Mouse (Mus musculus): Measurements from ENCODE around the gene Git1.
"Not testable (repeated sequence)": the region's sequence is repeated elsewhere in the genome, so short reads cannot be mapped to it uniquely, and the experiment has no call there.

Gene Git1

DNA sequence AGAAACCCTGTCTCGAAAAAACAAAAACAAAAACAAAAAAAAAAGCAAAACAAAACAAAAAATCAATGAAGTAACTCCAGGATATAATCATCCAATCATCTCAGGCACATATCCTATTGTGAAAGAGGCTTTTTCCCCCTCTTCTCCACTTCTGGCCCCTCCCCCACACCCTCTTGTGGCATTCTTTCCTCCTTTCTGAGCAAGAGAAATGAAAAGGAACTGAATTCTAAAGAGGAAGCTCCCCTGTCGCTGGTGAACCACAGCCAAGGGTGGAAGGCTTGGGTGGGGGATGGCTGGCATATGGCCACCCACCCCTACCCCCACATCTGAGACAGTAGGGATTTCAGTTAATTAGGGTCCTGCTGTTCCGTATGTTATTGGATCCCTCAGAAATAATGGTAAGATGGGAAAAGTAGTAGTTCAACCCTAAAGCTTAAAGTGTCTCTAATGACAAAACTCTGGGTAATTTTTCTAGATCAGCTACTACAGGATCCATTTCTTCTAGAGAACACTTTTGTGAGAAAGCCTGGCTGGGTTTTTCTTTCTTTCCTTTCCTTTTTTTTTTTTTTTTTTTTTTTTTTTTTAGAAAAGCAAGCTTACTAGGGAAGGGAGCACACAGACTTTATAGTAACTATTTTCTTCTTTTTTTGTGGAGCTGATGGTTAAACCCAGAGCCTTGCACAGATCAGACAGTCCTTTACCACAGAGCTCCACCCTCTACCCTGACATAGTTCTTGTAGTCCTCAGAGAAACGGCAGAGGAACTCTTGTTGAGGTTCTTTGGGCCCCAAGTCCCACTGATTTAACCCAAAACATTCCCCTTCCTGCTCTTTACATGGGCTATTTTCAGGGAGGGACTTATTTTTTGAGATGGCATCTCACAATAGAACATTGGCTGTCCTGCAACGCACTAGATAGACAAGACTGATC lies 27.5 kb downstream of the Git1 start:
- DNase-seq = peak; percentile 59

DNA sequence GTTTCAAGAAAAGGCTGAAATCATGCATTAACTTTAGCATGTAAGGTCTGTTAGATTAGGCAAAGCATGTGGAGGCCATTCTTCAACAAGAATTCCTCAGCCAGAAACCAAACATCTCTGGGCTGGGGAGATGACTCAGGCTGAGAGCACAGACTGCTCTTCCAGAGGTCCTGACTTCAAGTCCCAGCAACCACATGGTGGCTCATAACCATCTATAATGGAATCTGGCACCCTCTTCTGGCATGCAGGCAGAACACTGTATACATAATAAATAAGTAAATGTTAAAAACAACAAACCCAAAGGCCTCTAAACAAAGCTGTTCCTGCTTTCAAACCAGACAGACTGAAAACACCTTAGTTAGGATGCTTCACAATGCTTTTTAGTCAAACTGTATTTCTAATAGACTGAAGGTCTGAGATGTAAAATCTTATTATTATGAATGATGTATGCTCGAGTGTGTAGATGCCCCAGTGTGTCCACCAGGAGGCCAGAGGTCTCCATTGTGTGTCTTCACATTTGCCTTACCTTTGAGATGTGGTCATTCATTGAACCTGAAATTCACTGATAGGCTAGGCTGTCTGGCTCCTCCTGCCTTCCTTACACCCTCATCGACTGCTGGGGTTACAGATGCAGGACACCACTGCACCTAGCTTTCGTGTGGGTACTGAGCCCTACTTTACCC lies 32.6 kb downstream of the Git1 start:
- no peak for DNase-seq

DNA sequence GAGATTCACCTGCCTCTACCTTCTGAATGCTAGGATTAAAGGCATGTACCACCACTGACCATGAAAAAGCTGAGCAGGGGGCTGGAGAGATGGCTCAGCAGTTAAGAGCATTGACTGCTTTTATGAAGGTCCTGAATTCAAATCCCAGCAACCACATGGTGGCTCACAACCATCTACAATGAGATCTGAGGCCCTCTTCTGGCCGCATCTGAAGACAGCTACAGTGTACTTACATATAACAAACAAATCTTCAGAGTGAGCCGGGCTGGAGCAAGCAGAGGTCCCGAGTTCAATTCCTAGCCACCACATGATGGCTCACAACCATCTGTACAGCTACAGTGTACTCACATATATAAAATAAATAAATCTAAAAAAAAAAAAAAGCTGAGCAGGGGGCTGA lies 35.1 kb downstream of the Git1 start:
- DNase-seq = not testable (repeated sequence)

DNA sequence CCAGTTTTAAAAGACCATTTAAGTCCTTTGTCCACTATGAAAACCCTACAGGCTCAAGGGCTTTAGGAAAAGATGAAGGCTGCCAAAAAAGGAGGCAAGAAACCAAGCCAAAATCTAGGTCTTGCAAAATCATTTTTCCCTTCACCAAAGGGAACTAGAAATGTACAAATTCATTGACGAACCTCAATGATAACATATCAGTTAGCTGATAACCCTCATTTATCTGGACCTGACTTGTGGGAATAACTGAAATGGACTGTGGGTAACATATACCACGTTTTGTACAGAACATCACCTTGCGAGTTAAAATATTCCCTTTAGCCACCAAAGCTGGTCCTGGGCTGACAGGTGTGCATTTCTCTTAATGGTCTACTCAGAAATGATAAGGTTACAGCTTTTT lies 36.3 kb downstream of the Git1 start:
- DNase-seq = no peak

DNA sequence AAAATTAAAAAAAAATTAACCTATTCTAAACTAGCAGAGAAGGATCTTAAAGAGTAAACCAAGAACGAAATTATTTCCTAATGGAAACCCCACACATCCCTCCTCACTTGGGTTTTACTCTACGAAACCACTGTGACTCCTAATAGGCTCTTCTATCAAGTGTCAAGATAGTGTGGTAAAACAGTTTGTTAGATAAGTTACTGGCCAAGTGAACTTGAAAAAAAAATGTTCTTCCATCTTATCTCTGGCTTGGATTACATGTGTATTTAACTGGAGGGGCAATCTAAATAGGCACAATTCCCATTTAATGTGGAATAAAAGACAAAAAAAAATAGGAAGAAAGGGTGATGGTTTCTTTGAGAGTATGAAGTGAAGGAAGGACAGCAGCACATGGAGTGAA lies 37.5 kb downstream of the Git1 start:
- no peak for DNase-seq

DNA sequence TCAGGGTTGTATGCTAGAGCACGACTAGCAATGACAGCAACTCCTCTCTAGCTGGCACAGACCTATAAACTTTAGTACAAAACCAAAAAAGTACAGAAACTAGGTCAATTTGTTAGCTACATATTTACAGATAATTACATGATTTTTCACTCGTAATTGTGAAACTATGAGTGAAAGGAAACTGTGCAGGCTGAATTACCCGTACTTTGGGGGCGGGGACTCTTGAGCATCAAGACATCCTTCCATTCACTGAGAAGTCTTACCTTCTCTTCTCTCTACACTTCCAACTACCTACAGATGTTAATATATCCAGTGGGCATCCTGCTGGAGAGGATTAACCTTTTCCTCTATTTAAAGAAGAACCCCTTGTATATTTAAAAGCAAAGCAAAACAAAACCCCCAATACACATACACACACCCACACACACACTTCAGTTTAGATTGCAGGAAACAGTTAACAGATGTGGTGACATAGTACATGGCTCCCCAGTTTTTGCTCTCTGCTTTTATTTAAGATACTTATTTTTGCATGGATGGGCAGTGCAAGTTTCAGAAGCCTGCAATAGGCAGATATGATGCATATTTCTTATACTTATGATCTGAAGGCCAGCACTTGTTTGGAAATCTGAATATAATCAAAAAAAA lies 39.0 kb downstream of the Git1 start:
- no peak for DNase-seq

DNA sequence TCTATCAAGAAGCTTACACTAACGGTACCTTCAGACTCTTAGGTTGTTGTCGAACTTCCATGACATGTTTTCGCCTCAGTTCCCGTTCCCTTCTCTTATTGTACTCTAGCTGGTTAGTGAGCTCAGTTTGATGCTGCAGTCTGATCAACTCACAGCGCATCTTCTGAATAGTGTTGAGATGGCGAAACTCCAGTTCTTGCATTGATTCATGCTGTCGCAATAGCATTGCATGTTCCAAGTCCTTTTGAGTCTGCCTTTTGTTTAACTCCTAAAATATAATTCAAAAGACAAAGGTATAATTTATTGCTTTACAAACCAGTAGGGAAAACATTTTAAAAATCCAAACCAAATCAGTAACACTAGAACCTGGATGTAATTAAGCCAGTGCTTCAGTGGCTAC lies 51.9 kb downstream of the Git1 start:
- DNase-seq = no peak
